Mouse (Mus musculus): ENCODE data around the gene Rnf17.

Gene Rnf17

GRCm38 (mm10) chr14:56502407-56502806 is 100.0 kb downstream of the Rnf17 start:
- in situ Hi-C loops (cut with MboI; ENCODE audit: low sequenced_read_pairs): no loop called here

- in situ Hi-C loops (cut with MboI; ENCODE audit: low sequenced_read_pairs): no loop called here
Observed at GRCm38 (mm10) chr14:56506743-56507142, 104.4 kb downstream of the Rnf17 start.

- in situ Hi-C loops (cut with MboI; ENCODE audit: low sequenced_read_pairs): no loop called here
Observed at GRCm38 (mm10) chr14:56512084-56512483, 109.7 kb downstream of the Rnf17 start.

- in situ Hi-C loops (cut with MboI; ENCODE audit: low sequenced_read_pairs): no loop called here
Observed at GRCm38 (mm10) chr14:56514775-56515174, 112.4 kb downstream of the Rnf17 start.

GRCm38 (mm10) chr14:56530788-56531187 is 128.4 kb downstream of the Rnf17 start:
- in situ Hi-C loops (cut with MboI; ENCODE audit: low sequenced_read_pairs): no loop called here

- in situ Hi-C loops (cut with MboI; ENCODE audit: low sequenced_read_pairs): no loop called here
Observed at GRCm38 (mm10) chr14:56544946-56545345, 142.6 kb downstream of the Rnf17 start.

- in situ Hi-C loops (cut with MboI; ENCODE audit: low sequenced_read_pairs): no loop called here
Observed at GRCm38 (mm10) chr14:56545491-56545890, 143.1 kb downstream of the Rnf17 start.

GRCm38 (mm10) chr14:56550960-56551359 is 148.6 kb downstream of the Rnf17 start:
- in situ Hi-C loops (cut with MboI; ENCODE audit: low sequenced_read_pairs): no loop called here

- in situ Hi-C loops (cut with MboI; ENCODE audit: low sequenced_read_pairs): no loop called here
Observed at GRCm38 (mm10) chr14:56552924-56553323, 150.5 kb downstream of the Rnf17 start.

GRCm38 (mm10) chr14:56553331-56553730 is 150.9 kb downstream of the Rnf17 start:
- in situ Hi-C loops (cut with MboI; ENCODE audit: low sequenced_read_pairs): no loop called here

GRCm38 (mm10) chr14:56554716-56555115 is 152.3 kb downstream of the Rnf17 start:
- in situ Hi-C loops (cut with MboI; ENCODE audit: low sequenced_read_pairs): no loop called here

- in situ Hi-C loops (cut with MboI; ENCODE audit: low sequenced_read_pairs): no loop called here
Observed at GRCm38 (mm10) chr14:56559134-56559533, 156.8 kb downstream of the Rnf17 start.

- in situ Hi-C loops (cut with MboI; ENCODE audit: low sequenced_read_pairs): no loop called here
Observed at GRCm38 (mm10) chr14:56567476-56567875, 165.1 kb downstream of the Rnf17 start.

- in situ Hi-C loops (cut with MboI; ENCODE audit: low sequenced_read_pairs): no loop called here
Observed at GRCm38 (mm10) chr14:56569041-56569440, 166.7 kb downstream of the Rnf17 start.

GRCm38 (mm10) chr14:56571310-56572093 is 169.1 kb downstream of the Rnf17 start:
- in situ Hi-C loops (cut with MboI; ENCODE audit: low sequenced_read_pairs): no loop called here

- in situ Hi-C loops (cut with MboI; ENCODE audit: low sequenced_read_pairs): no loop called here
Observed at GRCm38 (mm10) chr14:56572546-56572945, 170.2 kb downstream of the Rnf17 start.

Data from CH12F3 (cell line).